Mouse (Mus musculus): ENCODE results near the gene Pnkd. TPM values are rescaled to one million over a fixed set of nuclear protein-coding genes. Genes with fewer than 3 reads are reported as not detected.

The Pnkd gene
- polyA plus RNA-seq, 1 experiment, result 165 TPM

DNA sequence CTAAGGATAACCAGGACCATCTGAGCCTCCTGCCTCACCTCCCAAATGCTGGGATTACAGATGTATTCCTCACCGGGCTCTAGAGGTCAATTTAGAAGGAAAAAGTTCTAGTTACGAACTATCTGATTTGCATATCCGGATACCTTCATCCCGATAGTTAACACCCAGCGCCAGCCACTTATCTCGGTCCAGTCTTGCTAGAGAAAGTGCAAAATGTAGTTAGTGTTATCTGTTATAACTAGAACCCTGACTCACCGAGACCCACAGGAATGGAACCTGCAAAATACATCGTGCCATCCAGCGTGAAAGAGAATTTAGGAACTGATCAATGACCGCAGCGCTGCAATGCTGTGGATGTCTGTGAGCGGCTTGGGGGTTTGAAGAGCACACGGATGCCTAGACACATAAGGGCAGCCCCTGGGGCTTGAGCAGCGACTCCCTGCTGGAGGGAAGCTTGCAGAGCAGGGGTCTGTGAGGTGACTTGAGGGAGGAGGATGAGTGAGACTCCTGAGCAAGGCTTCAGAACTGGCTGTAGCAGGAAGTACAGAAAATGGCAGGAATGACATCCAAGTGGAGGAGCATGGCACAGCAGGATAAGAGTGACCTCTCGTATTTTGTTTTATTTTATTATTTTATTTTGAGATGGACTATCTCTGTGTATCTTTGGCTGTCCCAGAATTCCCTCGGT is 116.4 kb downstream of the Pnkd start:
- WGBS, result 62% methylated on average over 16 of the region's 16 CpGs
- no peaks in the 10 kb centered on the region for H3K36me3 ChIP-seq (ENCODE audit: control insufficient read depth, insufficient read depth, low read length)
- peaks cover 5% of the 10 kb centered on the region; the same call in 1 of the 2 replicates for H3K4me1 ChIP-seq (ENCODE audit: control insufficient read depth, insufficient read depth, low read length)
- no peak for DNase-seq
- TF ChIP-seq POLR2A (IDR thresholded peaks at IDR 0.05; ENCODE audit: low read depth, low read length) (no peak), CTCF (conservative IDR thresholded peaks at IDR 0.05; ENCODE audit: insufficient read depth, insufficient read length, low read depth, low read length) (no peak)
- no peak overlapping the region for H3K27ac ChIP-seq (ENCODE audit: insufficient read depth, low read depth, low read length)
- H3K4me3 ChIP-seq (ENCODE audit: insufficient read depth, low read depth, low read length), result no peak overlapping the region
- H3K27me3 ChIP-seq (replicated peaks; ENCODE audit: control insufficient read depth, insufficient read depth, low read length), result no peaks in the 10 kb centered on the region

Other genes starting within 250 kb of the Pnkd start
- 400 and 465 TPM in 2 replicates for gene Tns1, start 160.5 kb upstream of the Pnkd start, polyA plus RNA-seq (2012; rRNA removed)
- 2.4 and 3.3 TPM in 2 replicates for gene Rufy4, start 159.4 kb upstream of the Pnkd start, polyA plus RNA-seq (2012; rRNA removed)
- gene Cxcr2, start 130.9 kb upstream of the Pnkd start, polyA plus RNA-seq (2012; rRNA removed), result 0.07 and 0.55 TPM in 2 replicates
- not detected in 2 replicates for gene Cxcr1, start 90.3 kb upstream of the Pnkd start, polyA plus RNA-seq (2012; rRNA removed)
- gene Arpc2, start 48.8 kb upstream of the Pnkd start, polyA plus RNA-seq (2012; rRNA removed), result 124 TPM in 2 replicates
- 0.20 and 0.48 TPM in 2 replicates for gene Gpbar1, start 6.4 kb upstream of the Pnkd start, polyA plus RNA-seq (2012; rRNA removed)
- gene Aamp, start 192 bp upstream of the Pnkd start, polyA plus RNA-seq (2012; rRNA removed), result 212 and 217 TPM in 2 replicates
- gene Tmbim1, start 20.7 kb downstream of the Pnkd start, polyA plus RNA-seq (2012; rRNA removed), result 74.1 and 103 TPM in 2 replicates
- gene Catip, start 77.2 kb downstream of the Pnkd start, polyA plus RNA-seq (2012; rRNA removed), result 0.33 and 0.43 TPM in 2 replicates
- gene Slc11a1, start 90.3 kb downstream of the Pnkd start, polyA plus RNA-seq (2012; rRNA removed), result 13.4 and 15.3 TPM in 2 replicates
- 185 and 187 TPM in 2 replicates for gene Ctdsp1, start 106.6 kb downstream of the Pnkd start, polyA plus RNA-seq (2012; rRNA removed)
- 69.8 and 75.0 TPM in 2 replicates for gene Vil1, start 124.4 kb downstream of the Pnkd start, polyA plus RNA-seq (2012; rRNA removed)
- gene Cnot9, start 221.1 kb downstream of the Pnkd start, polyA plus RNA-seq (2012; rRNA removed), result 16.4 and 18.6 TPM in 2 replicates